Comparison of ENCODE assay signal across 16 mouse cellular contexts in the genomic region with DNA sequence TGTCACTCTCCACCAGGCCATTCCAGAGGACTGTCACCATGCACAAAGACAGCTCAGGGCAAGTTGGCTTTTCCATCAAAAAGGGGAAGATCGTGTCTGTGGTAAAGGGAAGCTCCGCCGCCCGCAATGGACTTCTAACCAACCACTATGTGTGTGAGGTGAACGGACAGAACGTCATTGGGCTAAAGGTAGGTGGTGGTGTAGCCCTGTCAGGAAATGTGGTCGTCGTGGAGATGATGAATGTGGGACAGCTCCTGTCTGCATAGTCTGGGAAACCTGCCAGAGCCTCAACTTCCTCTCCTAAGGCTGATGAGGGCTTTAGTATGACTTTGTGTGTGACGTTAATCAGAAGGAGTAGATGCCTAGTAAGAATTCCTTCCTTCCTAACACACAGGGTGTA. TPM values are rescaled to one million over a fixed set of nuclear protein-coding genes. Genes with fewer than 3 reads are reported as not detected.
DNase-seq lines count a peak whose midpoint lies in the region; ATAC-seq lines count a peak whose summit lies in the region.
"Had no signal": no experiment of that assay in that cellular context is flagged by ENCODE, and none has a peak within 500 bp of the region (broad histone marks: within the 10 kb centered on the region; RNA-seq: fewer than 3 reads in every experiment).

No protein-coding gene starts in this region.

- no peaks in the 10 kb centered on the region for H3K36me3 ChIP-seq in kidney, embryonic 16.5 days (ENCODE audit: insufficient read depth, low read length)
- no peaks in the 10 kb centered on the region for H3K36me3 ChIP-seq in kidney, embryonic 15.5 days
- no peaks in the 10 kb centered on the region for H3K36me3 ChIP-seq in lung, embryonic 16.5 days (ENCODE audit: control insufficient read depth, insufficient read depth, low read length)
- H3K36me3 ChIP-seq in megakaryocyte, embryonic 14.5 days (replicated peaks; ENCODE audit: low read length), result no peaks in the 10 kb centered on the region
- H3K36me3 ChIP-seq: limb, embryonic 15.5 days; midbrain, embryonic 12.5 days had no signal

- no peak overlapping the region for H3K4me2 ChIP-seq in kidney, embryonic 16.5 days (replicated peaks; ENCODE audit: low read depth, low read length)
- no peak overlapping the region for H3K4me2 ChIP-seq in kidney, embryonic 15.5 days
- no peak overlapping the region for H3K4me2 ChIP-seq in lung, embryonic 16.5 days (ENCODE audit: low read depth, low read length)
- H3K4me2 ChIP-seq: hindbrain, embryonic 15.5 days; limb, embryonic 15.5 days; midbrain, embryonic 12.5 days had no signal

- no peaks in the 10 kb centered on the region for H3K27me3 ChIP-seq in kidney, embryonic 16.5 days (ENCODE audit: insufficient read depth, low read length)
- no peaks in the 10 kb centered on the region for H3K27me3 ChIP-seq in kidney, embryonic 15.5 days
- no peaks in the 10 kb centered on the region for H3K27me3 ChIP-seq in lung, embryonic 16.5 days (ENCODE audit: control insufficient read depth, insufficient read depth, low read depth, low read length)
- peaks cover 71% of the 10 kb centered on the region for H3K27me3 ChIP-seq in megakaryocyte, embryonic 14.5 days (replicated peaks)
- H3K27me3 ChIP-seq: hindbrain, embryonic 15.5 days; limb, embryonic 15.5 days; midbrain, embryonic 12.5 days had no signal

- 67% methylated on average over 9 of the region's 9 CpGs for WGBS in kidney, embryonic 16.5 days
- WGBS in kidney, embryonic 15.5 days, result 75% methylated on average over 9 of the region's 9 CpGs
- 48% methylated on average over 9 of the region's 9 CpGs for WGBS in lung, embryonic 16.5 days

- no peak overlapping the region for H3K27ac ChIP-seq in kidney, embryonic 16.5 days (ENCODE audit: low read length)
- no peak overlapping the region for H3K27ac ChIP-seq in kidney, embryonic 15.5 days
- no peak overlapping the region for H3K27ac ChIP-seq in lung, embryonic 16.5 days (ENCODE audit: low read length)
- H3K27ac ChIP-seq: hindbrain, embryonic 15.5 days; limb, embryonic 15.5 days; midbrain, embryonic 12.5 days had no signal

- H3K4me3 ChIP-seq in kidney, embryonic 16.5 days (ENCODE audit: low read length), result no peak overlapping the region
- H3K4me3 ChIP-seq in kidney, embryonic 15.5 days (replicated peaks), result no peak overlapping the region
- H3K4me3 ChIP-seq in lung, embryonic 16.5 days (ENCODE audit: low read length), result no peak overlapping the region
- peak overlapping the region; percentile 40 for H3K4me3 ChIP-seq in megakaryocyte, embryonic 14.5 days (replicated peaks)
- H3K4me3 ChIP-seq: hindbrain, embryonic 15.5 days; limb, embryonic 15.5 days; midbrain, embryonic 12.5 days had no signal

- H3K9ac ChIP-seq in kidney, embryonic 16.5 days (replicated peaks; ENCODE audit: low read length), result no peak overlapping the region
- H3K9ac ChIP-seq in kidney, embryonic 15.5 days, result no peak overlapping the region
- no peak overlapping the region for H3K9ac ChIP-seq in lung, embryonic 16.5 days (ENCODE audit: low read length)
- H3K9ac ChIP-seq: hindbrain, embryonic 15.5 days; limb, embryonic 15.5 days; midbrain, embryonic 12.5 days had no signal

- no peaks in the 10 kb centered on the region for H3K4me1 ChIP-seq in kidney, embryonic 16.5 days (ENCODE audit: insufficient read depth, low read length)
- no peaks in the 10 kb centered on the region for H3K4me1 ChIP-seq in kidney, embryonic 15.5 days
- H3K4me1 ChIP-seq in lung, embryonic 16.5 days (replicated peaks; ENCODE audit: control insufficient read depth, insufficient read depth, low read length), result no peaks in the 10 kb centered on the region; the same call in 1 of the 2 replicates
- H3K4me1 ChIP-seq in megakaryocyte, embryonic 14.5 days, result peaks cover 23% of the 10 kb centered on the region
- H3K4me1 ChIP-seq: hindbrain, embryonic 15.5 days; limb, embryonic 15.5 days; midbrain, embryonic 12.5 days had no signal

- peak; percentile 43; the same call in 1 of the 2 replicates for ATAC-seq in kidney, embryonic 16.5 days (ENCODE audit: low FRiP score, low TSS enrichment)
- no peak for ATAC-seq in kidney, embryonic 15.5 days (replicated peaks; ENCODE audit: low FRiP score)
- ATAC-seq in lung, embryonic 16.5 days (ENCODE audit: low read depth), result peak; percentile 35; the same call in 1 of the 2 replicates
- ATAC-seq in inflammation-experienced regulatory T-cells, adult 6 months, result no peak

- peak; percentile 26 for DNase-seq in MEL-GATA-1-ER (ENCODE audit: extremely low read depth, low read depth)
- DNase-seq in ovary, postnatal 14 days (ENCODE audit: low spot score), result no peak
- DNase-seq in spleen, postnatal 10 days (ENCODE audit: low spot score in 2 of 2), result no peak
- DNase-seq: adrenal gland, postnatal 36 days; cerebellum, adult 9-10 months; heart, postnatal 10 days; thymus, adult 18-20 months had no signal

- H3K9me3 ChIP-seq in kidney, embryonic 16.5 days (ENCODE audit: low read length), result no peaks in the 10 kb centered on the region
- no peaks in the 10 kb centered on the region for H3K9me3 ChIP-seq in kidney, embryonic 15.5 days (replicated peaks)
- no peaks in the 10 kb centered on the region for H3K9me3 ChIP-seq in lung, embryonic 16.5 days (ENCODE audit: control insufficient read depth, low read length)
- peaks cover 2% of the 10 kb centered on the region; the same call in 1 of the 2 replicates for H3K9me3 ChIP-seq in megakaryocyte, embryonic 14.5 days
- H3K9me3 ChIP-seq: hindbrain, embryonic 15.5 days; limb, embryonic 15.5 days; midbrain, embryonic 12.5 days had no signal

RNA-seq across cellular contexts. Expression of gene Sdcbp2, which starts 14.9 kb away (rescaled TPM):
- 1.7 and 2.4 TPM in 2 replicates for polyA plus RNA-seq in kidney, embryonic 16.5 days (2015; fragmentation: Nextera tagmentation; extraction: Ambion mirVana)
- polyA plus RNA-seq in kidney, embryonic 15.5 days (2015; fragmentation: Nextera tagmentation; extraction: Ambion mirVana), result 1.4 and 2.2 TPM in 2 replicates
- polyA plus RNA-seq in lung, embryonic 16.5 days (2015; fragmentation: Nextera tagmentation; extraction: Ambion mirVana), result 0.74 and 1.2 TPM in 2 replicates
- polyA plus RNA-seq in megakaryocyte, embryonic 14.5 days (2012; ENCODE audit: insufficient read depth, low replicate concordance), result 1.1 TPM in 1 of 2 replicates, not detected in the other
- 100 to 1,000 TPM in 1 of 3 experiments, 10 to 100 TPM in 2; 81.9 to 119 (median 91.2) TPM for polyA plus RNA-seq in inflammation-experienced regulatory T-cells, adult 6 months (2017; shearing (Covaris generic))

RNA-seq across cellular contexts. Expression of gene Fkbp1a, which starts 45.0 kb away (rescaled TPM):
- 723 and 752 TPM in 2 replicates for polyA plus RNA-seq in kidney, embryonic 16.5 days (2015; fragmentation: Nextera tagmentation; extraction: Ambion mirVana)
- polyA plus RNA-seq in kidney, embryonic 15.5 days (2015; fragmentation: Nextera tagmentation; extraction: Ambion mirVana), result 707 and 718 TPM in 2 replicates
- 699 and 778 TPM in 2 replicates for polyA plus RNA-seq in lung, embryonic 16.5 days (2015; fragmentation: Nextera tagmentation; extraction: Ambion mirVana)
- 98.4 and 228 TPM in 2 replicates for polyA plus RNA-seq in megakaryocyte, embryonic 14.5 days (2012; ENCODE audit: insufficient read depth, low replicate concordance)
- 100 to 1,000 TPM; 214 to 399 (median 264) TPM for polyA plus RNA-seq in inflammation-experienced regulatory T-cells, adult 6 months (2017; shearing (Covaris generic))

RNA-seq across cellular contexts. Expression of gene Snph, which starts 45.1 kb away (rescaled TPM):
- polyA plus RNA-seq in kidney, embryonic 16.5 days (2015; fragmentation: Nextera tagmentation; extraction: Ambion mirVana), result 0.44 and 0.63 TPM in 2 replicates
- 0.59 and 0.95 TPM in 2 replicates for polyA plus RNA-seq in kidney, embryonic 15.5 days (2015; fragmentation: Nextera tagmentation; extraction: Ambion mirVana)
- polyA plus RNA-seq in lung, embryonic 16.5 days (2015; fragmentation: Nextera tagmentation; extraction: Ambion mirVana), result 0.69 and 0.87 TPM in 2 replicates
- polyA plus RNA-seq in megakaryocyte, embryonic 14.5 days (2012; ENCODE audit: insufficient read depth, low replicate concordance), result not detected in 2 replicates
- not detected for polyA plus RNA-seq in inflammation-experienced regulatory T-cells, adult 6 months (2017; shearing (Covaris generic))
- polyA plus RNA-seq: C2C12 had no signal

Comparison
In these comparisons a context has a peak if more than half of its experiments do, and no peak if none do; other contexts are left out.
1. ATAC-seq: peak in kidney, embryonic 16.5 days (single experiment) and lung, embryonic 16.5 days (single experiment); none in kidney, embryonic 15.5 days (single experiment) and inflammation-experienced regulatory T-cells, adult 6 months (single experiment).
2. RNA of gene Sdcbp2, which starts 14.9 kb away (polyA plus RNA-seq): 81.9 to 119 TPM in inflammation-experienced regulatory T-cells, adult 6 months; 1.7 to 2.4 TPM in kidney, embryonic 16.5 days, 1.4 to 2.2 TPM in kidney, embryonic 15.5 days, 0.74 to 1.2 TPM in lung, embryonic 16.5 days and 1.1 TPM in megakaryocyte, embryonic 14.5 days; every median in the first group is over 10 times any median in the second.